Mouse (Mus musculus): ENCODE results near the gene Jak1. TPM values are rescaled to one million over a fixed set of nuclear protein-coding genes. Genes with fewer than 3 reads are reported as not detected.

Jak1 gene
- polyA plus RNA-seq, 1 experiment, result 33.5 TPM

- H3K27me3 ChIP-seq (ENCODE audit: control insufficient read depth, insufficient read depth, insufficient read length), result no peaks in the 10 kb centered on the region
- no peak for TF ChIP-seq E2F4 (IDR thresholded peaks at IDR 0.05; ENCODE audit: insufficient read depth)
- H3K36me3 ChIP-seq (ENCODE audit: control insufficient read depth, insufficient read depth), result peaks cover 27% of the 10 kb centered on the region
- H3K79me2 ChIP-seq (ENCODE audit: control insufficient read depth, insufficient read depth), result no peaks in the 10 kb centered on the region
- H3ac ChIP-seq (ENCODE audit: control insufficient read depth, insufficient read length), result no peak overlapping the region
- H3K4me2 ChIP-seq (ENCODE audit: low read depth), result no peak overlapping the region
- H3K4me3 ChIP-seq, result no peak overlapping the region
Observed at GRCm38 (mm10) chr4:101172738-101173137, 92.3 kb downstream of the Jak1 start.

- H3K4me3 ChIP-seq, result no peak overlapping the region
- no peak overlapping the region for H3ac ChIP-seq (ENCODE audit: control insufficient read depth, insufficient read length)
- peaks cover 27% of the 10 kb centered on the region for H3K36me3 ChIP-seq (ENCODE audit: control insufficient read depth, insufficient read depth)
- no peaks in the 10 kb centered on the region for H3K27me3 ChIP-seq (ENCODE audit: control insufficient read depth, insufficient read depth, insufficient read length)
- no peak overlapping the region for H3K4me2 ChIP-seq (ENCODE audit: low read depth)
- no peak for TF ChIP-seq MAX (IDR thresholded peaks at IDR 0.05; ENCODE audit: low read depth)
- no peak for TF ChIP-seq MYOD1 (IDR thresholded peaks at IDR 0.05; ENCODE audit: control insufficient read depth in 1 of 3, insufficient read length in 2 of 3, low read depth in 2 of 3)
- H3K79me2 ChIP-seq (ENCODE audit: control insufficient read depth, insufficient read depth), result no peaks in the 10 kb centered on the region
Observed at GRCm38 (mm10) chr4:101168189-101168778, 96.8 kb downstream of the Jak1 start.

- Histone ChIP-seq H3K4me2 (ENCODE audit: low read depth) (no peak overlapping the region), H3K4me3 (no peak overlapping the region), H3K36me3 (ENCODE audit: control insufficient read depth, insufficient read depth) (peaks cover 27% of the 10 kb centered on the region), H3K79me2 (ENCODE audit: control insufficient read depth, insufficient read depth) (no peaks in the 10 kb centered on the region), H3ac (ENCODE audit: control insufficient read depth, insufficient read length) (no peak overlapping the region), H3K27me3 (ENCODE audit: control insufficient read depth, insufficient read depth, insufficient read length) (no peaks in the 10 kb centered on the region)
- TF ChIP-seq TCF3 (IDR thresholded peaks at IDR 0.05; ENCODE audit: insufficient read length, low read depth) (no peak), REST (IDR thresholded peaks at IDR 0.05; ENCODE audit: insufficient read depth, insufficient read length) (no peak), MYOD1 (IDR thresholded peaks at IDR 0.05; ENCODE audit: control insufficient read depth in 1 of 3, insufficient read length in 2 of 3, low read depth in 2 of 3) (no peak), CEBPB (IDR thresholded peaks at IDR 0.05; ENCODE audit: insufficient read depth, poor library complexity, severe bottlenecking) (no peak), POLR2AphosphoS2 (IDR thresholded peaks at IDR 0.05; ENCODE audit: insufficient read length, low read depth) (no peak), E2F4 (IDR thresholded peaks at IDR 0.05; ENCODE audit: insufficient read depth) (no peak), USF1 (IDR thresholded peaks at IDR 0.05; ENCODE audit: low read depth) (no peak), MYOG (IDR thresholded peaks at IDR 0.05; ENCODE audit: control insufficient read depth in 1 of 3, insufficient read depth in 1 of 3, insufficient read length in 2 of 3, low read depth in 2 of 3) (no peak), POLR2A (IDR thresholded peaks at IDR 0.05; ENCODE audit: insufficient read length, low read depth) (no peak), MAX (IDR thresholded peaks at IDR 0.05; ENCODE audit: low read depth) (no peak), TCF12 (IDR thresholded peaks at IDR 0.05; ENCODE audit: insufficient read depth, poor library complexity, severe bottlenecking) (no peak), SRF (IDR thresholded peaks at IDR 0.05; ENCODE audit: control insufficient read depth, insufficient read length, low read depth) (no peak)
Observed at GRCm38 (mm10) chr4:101167777-101168176, 97.3 kb downstream of the Jak1 start.

GRCm38 (mm10) chr4:101165776-101166175 lies 99.3 kb downstream of the Jak1 start:
- Histone ChIP-seq H3K36me3 (ENCODE audit: control insufficient read depth, insufficient read depth) (peaks cover 23% of the 10 kb centered on the region), H3K4me3 (no peak overlapping the region), H3K4me2 (ENCODE audit: low read depth) (no peak overlapping the region), H3K27me3 (ENCODE audit: control insufficient read depth, insufficient read depth, insufficient read length) (no peaks in the 10 kb centered on the region), H3K79me2 (ENCODE audit: control insufficient read depth, insufficient read depth) (no peaks in the 10 kb centered on the region), H3ac (ENCODE audit: control insufficient read depth, insufficient read length) (no peak overlapping the region)
- TF ChIP-seq MYOD1 (IDR thresholded peaks at IDR 0.05; ENCODE audit: control insufficient read depth in 1 of 3, insufficient read length in 2 of 3, low read depth in 2 of 3) (no peak), TCF3 (IDR thresholded peaks at IDR 0.05; ENCODE audit: insufficient read length, low read depth) (no peak), MYOG (IDR thresholded peaks at IDR 0.05; ENCODE audit: control insufficient read depth in 1 of 3, insufficient read depth in 1 of 3, insufficient read length in 2 of 3, low read depth in 2 of 3) (no peak), SRF (IDR thresholded peaks at IDR 0.05; ENCODE audit: control insufficient read depth, insufficient read length, low read depth) (no peak), POLR2A (IDR thresholded peaks at IDR 0.05; ENCODE audit: insufficient read length, low read depth) (no peak), MAX (IDR thresholded peaks at IDR 0.05; ENCODE audit: low read depth) (no peak), E2F4 (IDR thresholded peaks at IDR 0.05; ENCODE audit: insufficient read depth) (no peak), TCF12 (IDR thresholded peaks at IDR 0.05; ENCODE audit: insufficient read depth, poor library complexity, severe bottlenecking) (no peak), USF1 (IDR thresholded peaks at IDR 0.05; ENCODE audit: low read depth) (no peak)

- H3ac ChIP-seq (ENCODE audit: control insufficient read depth, insufficient read length), result no peak overlapping the region
- no peak for TF ChIP-seq SRF (IDR thresholded peaks at IDR 0.05; ENCODE audit: control insufficient read depth, insufficient read length, low read depth)
- TF ChIP-seq MYOD1 (IDR thresholded peaks at IDR 0.05; ENCODE audit: control insufficient read depth in 1 of 3, insufficient read length in 2 of 3, low read depth in 2 of 3), result no peak
- H3K36me3 ChIP-seq (ENCODE audit: control insufficient read depth, insufficient read depth), result peaks cover 12% of the 10 kb centered on the region
- no peaks in the 10 kb centered on the region for H3K27me3 ChIP-seq (ENCODE audit: control insufficient read depth, insufficient read depth, insufficient read length)
- H3K4me2 ChIP-seq (ENCODE audit: low read depth), result no peak overlapping the region
- no peak overlapping the region for H3K4me3 ChIP-seq
- H3K79me2 ChIP-seq (ENCODE audit: control insufficient read depth, insufficient read depth), result no peaks in the 10 kb centered on the region
Observed at GRCm38 (mm10) chr4:101164673-101165072, 100.4 kb downstream of the Jak1 start.

- Histone ChIP-seq H3K4me3 (no peak overlapping the region), H3K79me2 (ENCODE audit: control insufficient read depth, insufficient read depth) (no peaks in the 10 kb centered on the region), H3K27me3 (ENCODE audit: control insufficient read depth, insufficient read depth, insufficient read length) (no peaks in the 10 kb centered on the region), H3K36me3 (ENCODE audit: control insufficient read depth, insufficient read depth) (peaks cover 10% of the 10 kb centered on the region), H3ac (ENCODE audit: control insufficient read depth, insufficient read length) (no peak overlapping the region), H3K4me2 (ENCODE audit: low read depth) (no peak overlapping the region)
- TF ChIP-seq SRF (IDR thresholded peaks at IDR 0.05; ENCODE audit: control insufficient read depth, insufficient read length, low read depth) (no peak), TCF3 (IDR thresholded peaks at IDR 0.05; ENCODE audit: insufficient read length, low read depth) (no peak), MAX (IDR thresholded peaks at IDR 0.05; ENCODE audit: low read depth) (no peak), USF1 (IDR thresholded peaks at IDR 0.05; ENCODE audit: low read depth) (no peak), MYOG (IDR thresholded peaks at IDR 0.05; ENCODE audit: control insufficient read depth in 1 of 3, insufficient read depth in 1 of 3, insufficient read length in 2 of 3, low read depth in 2 of 3) (no peak), TCF12 (IDR thresholded peaks at IDR 0.05; ENCODE audit: insufficient read depth, poor library complexity, severe bottlenecking) (no peak), POLR2AphosphoS2 (IDR thresholded peaks at IDR 0.05; ENCODE audit: insufficient read length, low read depth) (no peak), E2F4 (IDR thresholded peaks at IDR 0.05; ENCODE audit: insufficient read depth) (no peak), MYOD1 (IDR thresholded peaks at IDR 0.05; ENCODE audit: control insufficient read depth in 1 of 3, insufficient read length in 2 of 3, low read depth in 2 of 3) (no peak), REST (IDR thresholded peaks at IDR 0.05; ENCODE audit: insufficient read depth, insufficient read length) (no peak)
Observed at GRCm38 (mm10) chr4:101164189-101164588, 100.9 kb downstream of the Jak1 start.
